Mouse (Mus musculus): ENCODE measurements at regions not wholly inside any gene's neighbourhood (a gene's known extent, or its start where the extent isn't known, plus 50 kb on each side); places are given as distances from the start of the nearest gene placed in this dataset.

DNA sequence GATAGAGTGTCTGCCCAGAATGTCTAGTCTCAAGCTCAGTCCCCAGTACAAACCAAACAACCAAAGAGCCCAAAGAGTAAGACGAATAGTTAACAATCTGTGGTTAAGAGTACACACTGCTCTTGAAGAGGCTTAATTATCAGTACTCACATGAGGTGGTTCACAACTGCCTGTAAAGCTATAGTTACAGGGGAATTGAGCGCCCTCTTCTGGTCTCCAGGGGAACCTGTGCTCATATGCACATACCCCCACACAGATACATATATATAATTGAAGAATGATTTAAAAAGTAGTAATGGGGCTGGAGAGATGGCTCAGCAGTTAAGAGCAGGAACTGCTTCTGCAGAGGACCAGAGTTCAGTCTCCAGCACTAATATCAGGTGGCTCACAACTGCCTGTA lies 92.3 kb upstream of the Atp1a1 start:
- no peak for DNase-seq (ENCODE audit: extremely low read depth, insufficient read length, low spot score)

DNA sequence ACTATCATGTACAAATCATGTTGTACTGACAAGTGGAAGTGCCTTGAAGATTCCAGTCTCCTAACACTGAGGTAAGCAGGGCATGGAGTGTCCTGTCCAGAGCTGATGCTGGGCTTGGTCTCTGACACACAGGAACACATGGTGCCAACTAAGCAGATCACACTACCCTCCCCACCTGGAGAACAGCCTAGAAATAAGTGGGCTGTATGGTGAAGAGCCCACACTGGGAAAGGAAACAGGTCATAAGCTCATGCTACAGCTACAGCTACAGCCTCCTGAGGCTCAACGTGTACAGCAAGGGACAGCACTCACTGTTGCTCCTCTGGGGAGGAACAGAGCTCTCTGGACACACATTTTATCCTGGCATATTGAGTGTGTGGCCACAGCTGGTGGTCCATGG lies 89.8 kb upstream of the Atp1a1 start:
- no peak for DNase-seq (ENCODE audit: extremely low read depth, insufficient read length, low spot score)

DNA sequence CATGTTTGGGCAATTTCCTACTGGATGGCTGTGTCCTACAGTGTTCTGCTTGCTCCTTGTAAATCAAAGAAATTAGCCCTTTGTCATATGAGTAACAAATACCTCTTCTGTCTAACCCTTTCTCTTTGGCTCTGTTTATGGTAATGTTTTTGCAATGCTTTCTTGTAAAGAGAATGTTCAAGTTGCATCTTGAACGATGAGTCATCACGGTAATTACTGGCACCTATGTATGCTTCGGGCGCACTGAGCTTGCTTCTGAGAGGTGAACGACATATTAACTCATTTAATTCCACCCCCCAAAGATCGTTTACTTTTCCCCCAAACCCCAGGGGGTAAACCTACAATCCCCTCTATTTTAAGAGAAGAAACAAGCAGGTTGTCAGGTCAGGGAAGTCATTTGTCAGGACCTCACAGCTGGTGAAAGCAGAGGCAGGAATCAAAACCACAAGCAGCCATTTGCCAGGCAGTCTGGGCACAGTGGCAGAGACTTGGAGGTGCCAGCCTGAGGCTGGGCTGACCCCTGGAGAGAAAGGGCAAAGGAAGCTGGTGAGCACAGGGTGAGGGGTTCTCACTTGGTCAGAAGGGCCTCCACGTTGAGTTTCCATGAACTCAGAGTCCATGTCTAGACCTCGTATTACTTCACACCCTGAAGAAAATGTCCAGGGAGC lies 87.6 kb upstream of the Atp1a1 start:
- peak; percentile 42 for DNase-seq (ENCODE audit: extremely low read depth, insufficient read length, low spot score)

DNA sequence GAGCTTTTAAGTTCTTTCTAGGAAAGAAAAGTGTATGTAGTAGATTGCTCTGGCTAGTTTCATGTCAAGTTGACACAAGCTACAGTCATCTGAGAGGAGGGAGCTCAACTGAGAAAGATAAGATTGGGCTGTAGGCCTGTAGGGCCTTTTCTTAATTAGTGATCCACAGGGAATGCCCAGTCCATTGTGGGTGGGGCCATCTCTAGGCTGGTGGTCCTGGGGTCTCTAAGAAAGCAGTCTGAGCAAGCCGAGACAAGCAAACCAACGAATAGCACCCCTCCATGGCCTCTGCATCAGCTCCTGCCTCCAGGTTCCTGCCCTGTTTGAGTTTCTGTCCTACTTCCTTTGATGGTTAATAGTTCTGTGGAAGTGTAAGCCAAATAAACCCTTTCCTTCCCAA lies 86.3 kb upstream of the Atp1a1 start:
- no peak for DNase-seq (ENCODE audit: extremely low read depth, insufficient read length, low spot score)

DNA sequence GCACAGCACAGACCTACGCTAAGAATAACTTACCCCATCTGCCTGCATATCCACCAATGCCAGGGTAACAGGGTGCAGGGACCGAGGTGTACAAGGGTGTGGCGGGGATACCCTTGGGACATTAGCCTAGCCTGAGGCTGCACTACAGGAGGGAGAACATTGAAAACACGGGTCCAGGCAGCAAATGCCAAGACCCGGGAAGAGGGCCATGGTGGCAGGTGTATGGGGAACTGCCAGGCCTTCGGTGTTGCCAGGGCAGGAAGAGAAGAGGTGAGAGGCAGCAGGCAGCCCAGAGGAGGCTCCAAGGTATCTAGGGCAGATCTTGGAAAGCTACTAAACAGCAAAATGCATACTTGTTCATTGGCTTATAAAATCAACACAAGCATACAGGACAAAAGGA lies 85.7 kb upstream of the Atp1a1 start:
- DNase-seq (ENCODE audit: extremely low read depth, insufficient read length, low spot score): no peak

DNA sequence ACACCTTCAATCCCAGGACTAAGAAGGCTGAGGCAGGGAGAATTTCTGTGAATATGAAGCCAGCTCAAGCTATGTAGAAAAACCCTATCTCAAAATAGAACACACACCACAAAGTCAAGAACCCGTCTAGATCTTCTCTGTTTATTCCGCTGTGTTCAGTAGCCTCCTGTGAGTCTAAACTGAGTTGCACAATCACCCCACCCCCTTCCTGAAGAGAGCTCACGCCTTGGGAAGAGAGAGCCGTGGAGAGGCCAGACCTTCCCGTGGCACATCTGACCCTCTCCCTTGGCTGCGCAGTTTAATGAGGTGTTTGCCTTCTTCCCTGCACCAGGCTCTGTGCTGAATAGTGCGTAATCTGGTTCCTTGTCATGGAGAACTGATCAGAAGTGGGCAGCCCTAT lies 80.7 kb upstream of the Atp1a1 start:
- no peak for DNase-seq (ENCODE audit: extremely low read depth, insufficient read length, low spot score)

DNA sequence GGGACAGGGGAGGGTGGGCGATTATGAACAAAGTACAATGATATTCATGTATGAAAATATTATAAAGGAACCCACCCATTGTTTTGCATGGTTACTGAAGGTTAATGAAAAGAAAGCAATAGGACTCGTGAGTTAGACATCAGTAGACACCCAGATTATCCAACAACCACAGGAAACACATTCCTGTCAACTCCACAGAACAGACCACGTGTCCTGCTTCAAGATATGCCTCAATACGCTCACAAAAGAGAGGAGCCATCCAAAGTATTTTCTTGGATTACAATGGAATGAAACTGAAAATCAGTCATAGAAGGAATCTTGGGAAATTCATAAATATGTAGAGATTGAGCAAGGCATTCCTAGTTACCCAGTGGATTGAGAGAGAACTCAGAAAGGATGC lies 68.5 kb upstream of the Atp1a1 start:
- DNase-seq (ENCODE audit: extremely low read depth, insufficient read length, low spot score): no peak

DNA sequence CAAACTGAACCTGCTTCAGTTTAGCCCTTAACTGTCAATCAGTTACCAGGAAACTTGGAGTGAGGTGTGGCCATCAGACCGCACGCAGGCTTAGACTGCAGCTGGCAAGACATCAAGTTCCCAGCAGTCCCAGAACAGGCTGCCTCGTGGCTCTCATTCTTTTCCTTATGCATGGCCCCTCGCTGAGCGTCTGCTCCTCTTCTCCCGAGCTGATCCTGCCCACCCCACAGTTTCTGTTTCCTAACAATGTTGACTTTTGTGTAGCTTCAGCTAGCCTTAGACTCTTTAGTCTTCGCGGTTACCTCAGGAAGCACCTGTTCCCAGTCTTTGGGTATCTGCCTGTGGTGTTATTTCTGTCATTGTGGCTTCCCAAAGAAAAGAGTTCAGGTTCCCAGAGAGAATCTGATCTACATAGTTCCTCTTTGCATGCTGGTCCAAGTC lies 66.1 kb upstream of the Atp1a1 start:
- no peak for DNase-seq (ENCODE audit: extremely low read depth, insufficient read length, low spot score)

DNA sequence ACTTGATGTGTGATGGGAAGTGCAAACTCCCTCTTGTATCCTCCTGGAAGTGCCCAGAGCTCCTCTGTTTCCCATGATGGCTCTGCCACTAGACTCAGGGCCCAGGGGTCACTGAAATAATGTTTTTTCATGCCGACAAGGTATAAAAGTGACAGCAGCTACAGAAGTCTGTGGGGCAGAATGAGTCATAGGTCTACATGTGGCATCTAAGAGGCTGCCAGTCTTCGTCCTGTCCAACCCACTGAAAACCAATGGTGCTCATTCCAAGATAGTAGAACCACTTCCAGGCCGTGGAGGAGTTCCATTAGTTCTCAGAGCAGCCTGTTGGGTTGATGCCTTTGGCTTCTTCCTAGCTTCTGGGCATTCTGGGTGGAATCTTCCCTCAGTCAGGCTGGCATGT lies 65.3 kb upstream of the Atp1a1 start:
- no peak for DNase-seq (ENCODE audit: extremely low read depth, insufficient read length, low spot score)

DNA sequence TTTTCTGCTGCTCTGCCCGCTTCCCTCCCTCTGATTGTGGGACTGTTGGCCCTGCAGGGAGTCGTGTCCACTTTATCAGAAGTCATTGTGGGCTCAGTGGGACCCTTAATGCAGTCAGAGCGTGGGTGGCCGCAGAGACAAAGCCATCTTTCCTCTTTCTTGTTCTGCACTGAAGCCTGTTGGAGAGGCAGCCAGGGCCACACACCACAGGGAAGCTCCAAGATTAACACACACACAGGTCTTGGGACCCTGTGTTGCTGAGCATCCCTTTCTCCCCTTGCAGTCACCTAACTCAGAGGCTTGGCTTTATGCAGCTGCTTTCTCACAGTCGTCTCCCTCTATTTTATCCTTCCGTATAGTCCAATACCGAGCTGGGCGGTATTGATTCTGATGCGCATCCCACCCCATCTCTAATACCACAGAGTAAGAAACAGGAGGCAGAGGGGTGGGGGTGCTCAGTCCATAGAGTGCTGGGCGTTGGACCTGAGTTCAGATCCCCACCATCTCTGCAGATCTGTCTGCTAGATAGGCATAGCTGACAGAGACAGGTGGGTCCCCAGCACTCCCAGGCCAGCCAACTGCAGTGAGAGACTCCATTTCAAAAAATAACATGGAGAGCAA lies 63.4 kb upstream of the Atp1a1 start:
- no peak for DNase-seq (ENCODE audit: extremely low read depth, insufficient read length, low spot score)

DNA sequence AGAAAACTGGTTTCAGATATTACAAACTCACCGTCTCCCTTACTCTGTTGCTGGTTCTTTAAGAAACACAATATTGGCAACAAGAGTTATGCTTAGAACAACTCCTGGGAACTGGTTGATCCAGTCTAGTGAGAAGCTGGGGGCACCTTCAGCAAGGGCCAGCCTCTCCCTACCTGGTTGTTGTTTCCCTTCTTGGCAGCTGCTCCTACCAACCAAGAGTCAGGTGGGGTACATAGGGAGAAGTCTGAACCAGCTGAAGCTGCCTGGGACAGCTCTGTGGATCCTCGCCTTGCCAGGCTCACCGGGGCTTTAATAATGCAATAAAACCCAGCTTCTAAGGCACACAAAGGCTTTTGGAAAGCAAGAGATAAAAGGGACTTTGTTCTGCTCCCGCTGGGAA lies 62.7 kb upstream of the Atp1a1 start:
- DNase-seq (ENCODE audit: extremely low read depth, insufficient read length, low spot score): no peak

DNA sequence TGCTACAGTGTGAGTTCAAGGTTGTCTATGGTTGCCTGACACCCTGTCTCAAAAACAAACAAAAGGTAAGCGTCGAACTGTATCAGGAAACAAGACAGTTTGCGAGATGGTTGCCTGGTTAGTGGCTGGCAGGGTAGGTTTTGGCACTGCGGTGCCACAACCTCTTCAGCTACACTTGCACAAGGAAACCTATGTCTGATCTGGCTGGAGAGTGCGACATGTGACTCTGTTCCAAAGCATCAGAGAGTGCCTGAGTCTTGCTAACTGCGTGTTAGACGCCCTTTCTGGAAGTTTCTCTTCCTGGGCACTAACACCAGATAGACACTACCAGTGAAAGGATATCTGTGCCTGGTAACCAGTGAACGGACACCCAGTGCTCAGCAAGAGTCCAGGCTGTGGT lies 62.1 kb upstream of the Atp1a1 start:
- DNase-seq (ENCODE audit: extremely low read depth, insufficient read length, low spot score): no peak

DNA sequence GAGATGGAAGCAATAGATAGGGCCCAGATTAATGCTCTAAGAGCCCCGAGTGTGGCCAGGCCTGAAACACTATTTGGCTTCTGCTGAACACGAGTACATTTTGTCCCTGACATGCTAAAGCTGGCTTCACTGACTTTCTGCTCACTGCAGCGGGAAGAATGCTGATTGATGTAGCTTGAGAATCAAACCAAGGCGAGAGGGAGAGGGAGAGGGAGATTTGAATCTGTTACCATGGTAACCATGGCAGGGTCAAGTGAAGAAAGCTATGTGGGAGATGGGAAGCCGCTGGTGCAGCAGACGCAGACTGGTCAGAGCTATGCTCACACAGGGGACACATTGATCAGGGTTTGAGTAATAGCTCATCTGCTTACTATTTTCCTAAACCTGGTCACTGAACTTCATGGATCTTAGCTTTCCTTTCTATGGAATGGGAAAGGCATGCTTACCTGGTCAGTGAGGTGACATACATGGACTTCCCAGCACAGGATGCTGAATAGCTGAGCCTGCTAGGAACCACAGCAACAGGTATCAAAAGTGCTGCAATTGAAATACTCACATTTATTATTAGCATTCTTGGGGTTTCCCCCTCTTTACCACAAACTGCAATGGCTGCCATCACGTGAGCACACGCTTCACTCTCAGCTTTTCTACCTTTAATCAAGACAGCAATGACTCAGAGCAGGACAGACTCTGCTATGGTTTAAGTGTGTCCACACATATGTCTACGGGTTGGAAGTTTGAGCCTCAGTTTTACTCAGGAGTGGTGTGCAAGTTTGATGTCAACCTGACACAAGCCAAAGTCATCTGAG lies 56.9 kb upstream of the Atp1a1 start:
- no peak for DNase-seq (ENCODE audit: extremely low read depth, insufficient read length, low spot score)

DNA sequence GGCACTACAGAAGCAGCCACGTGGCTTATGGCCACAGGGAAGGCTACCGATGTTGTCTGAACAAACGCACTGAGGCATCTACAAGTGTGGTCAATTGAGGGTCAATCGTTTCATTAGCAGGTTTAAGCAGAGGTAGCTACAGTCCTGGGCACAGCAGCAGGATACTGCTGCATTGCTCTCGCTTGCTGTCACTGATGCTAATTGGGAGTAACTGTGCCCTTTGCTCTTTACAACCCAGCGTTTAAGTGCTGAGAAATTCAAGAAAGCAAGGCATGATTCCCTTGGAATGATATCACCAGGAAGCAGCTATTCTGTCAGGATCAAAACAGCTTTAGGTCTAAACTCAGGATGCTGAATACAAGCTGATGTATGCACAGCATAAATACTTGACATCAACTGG lies 56.2 kb upstream of the Atp1a1 start:
- DNase-seq (ENCODE audit: extremely low read depth, insufficient read length, low spot score): no peak

DNA sequence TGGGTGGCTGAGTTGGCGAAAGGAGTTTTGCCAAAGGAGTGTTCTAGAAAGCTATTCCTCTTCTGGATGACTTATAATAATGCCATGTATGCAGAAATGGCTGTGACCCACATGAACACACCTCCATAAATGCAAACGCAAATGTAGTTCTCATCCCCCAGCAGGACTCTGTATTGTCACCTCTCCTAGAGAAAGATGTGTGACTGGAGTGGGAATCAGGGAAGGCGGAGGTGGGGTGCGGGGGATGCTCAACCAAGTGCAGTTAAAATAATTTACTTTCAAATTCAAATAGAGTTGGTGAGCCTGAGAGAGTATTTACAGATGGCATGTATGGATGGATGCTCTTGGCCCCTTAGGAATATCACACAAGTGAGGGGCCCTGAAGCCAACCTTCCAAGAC lies 55.7 kb upstream of the Atp1a1 start:
- no peak for DNase-seq (ENCODE audit: extremely low read depth, insufficient read length, low spot score)

DNA sequence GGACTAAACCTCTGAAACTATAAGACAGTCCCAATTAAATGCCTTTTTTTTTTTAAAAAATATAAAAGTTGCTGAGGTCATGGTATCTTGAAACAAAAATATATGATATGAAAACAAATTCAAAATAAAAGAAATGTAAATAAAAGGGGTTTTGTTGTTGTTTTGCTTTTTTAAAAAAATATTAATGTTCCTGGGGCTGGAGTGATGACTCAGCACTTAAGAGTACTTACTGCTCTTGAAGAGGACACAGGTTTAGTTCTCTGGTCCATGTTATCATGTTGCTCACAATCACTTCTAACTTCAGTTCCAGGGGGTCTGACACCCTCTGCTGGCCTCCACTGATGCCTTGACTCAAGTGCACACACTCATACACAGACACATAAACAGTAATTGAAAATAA lies 53.5 kb upstream of the Atp1a1 start:
- DNase-seq (ENCODE audit: extremely low read depth, insufficient read length, low spot score): no peak

DNA sequence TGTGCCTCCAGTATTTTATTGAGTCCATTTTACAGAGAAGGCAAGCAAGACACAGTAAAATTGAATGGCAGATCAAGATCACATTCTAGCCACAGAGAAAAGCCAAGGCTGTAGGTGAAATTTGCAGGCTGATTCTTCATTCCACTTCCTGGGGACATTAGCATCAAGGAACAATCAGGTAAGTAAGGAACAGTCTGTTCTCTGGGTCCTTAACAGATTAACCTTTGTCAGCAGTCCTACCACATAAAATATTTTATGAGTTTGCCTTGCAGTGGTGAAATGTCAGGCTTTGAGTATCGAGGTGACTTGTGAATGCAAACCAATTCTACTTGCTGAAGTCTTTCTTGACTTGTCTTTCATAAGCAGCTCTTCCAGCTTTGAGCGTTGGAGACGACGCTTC lies 50.2 kb upstream of the Atp1a1 start:
- no peak for DNase-seq (ENCODE audit: extremely low read depth, insufficient read length, low spot score)
